Mouse (Mus musculus): Measurements from ENCODE around the gene Vmn1r36. TPM values are rescaled to one million over a fixed set of nuclear protein-coding genes. Genes with fewer than 3 reads are reported as not detected.
"Not testable (repeated sequence)": the region's sequence is repeated elsewhere in the genome, so short reads cannot be mapped to it uniquely, and the experiment has no call there.

Gene Vmn1r36
- not detected in 2 replicates for polyA plus RNA-seq (2014; fragmentation: Nextera tagmentation; extraction: Ambion mirVana)

GRCm38 (mm10) chr6:66719068-66719467, at the start of gene Vmn1r36:
Gene Vmn1r36, minus strand, starts transcription at chr6:66719168.
- not testable (repeated sequence) for H3K27ac ChIP-seq (ENCODE audit: low read length); H3K27me3 ChIP-seq (ENCODE audit: control insufficient read depth, insufficient read depth, low read length); H3K4me1 ChIP-seq (ENCODE audit: control insufficient read depth, insufficient read depth, low read length); H3K4me2 ChIP-seq (replicated peaks; ENCODE audit: low read depth, low read length); H3K9ac ChIP-seq (replicated peaks; ENCODE audit: low read depth, low read length); H3K4me3 ChIP-seq (ENCODE audit: low read depth, low read length); H3K36me3 ChIP-seq (ENCODE audit: control insufficient read depth, insufficient read depth, low read length); ATAC-seq (ENCODE audit: insufficient number of reproducible peaks, insufficient read depth, low FRiP score, low read depth); H3K9me3 ChIP-seq (ENCODE audit: control insufficient read depth, low read depth, low read length)
- 61% methylated on average over 2 of the region's 2 CpGs for WGBS

GRCm38 (mm10) chr6:66729082-66729481, 10.1 kb upstream of the Vmn1r36 start, which contains the start of gene Vmn1r37:
Gene Vmn1r37, plus strand, starts transcription at chr6:66729382.
- not testable (repeated sequence) for H3K27ac ChIP-seq (ENCODE audit: low read length); ATAC-seq (ENCODE audit: insufficient number of reproducible peaks, insufficient read depth, low FRiP score, low read depth); H3K9ac ChIP-seq (replicated peaks; ENCODE audit: low read depth, low read length); H3K9me3 ChIP-seq (ENCODE audit: control insufficient read depth, low read depth, low read length); H3K27me3 ChIP-seq (ENCODE audit: control insufficient read depth, insufficient read depth, low read length); H3K4me1 ChIP-seq (ENCODE audit: control insufficient read depth, insufficient read depth, low read length); H3K4me2 ChIP-seq (replicated peaks; ENCODE audit: low read depth, low read length); H3K4me3 ChIP-seq (ENCODE audit: low read depth, low read length); H3K36me3 ChIP-seq (ENCODE audit: control insufficient read depth, insufficient read depth, low read length)

- H3K9ac ChIP-seq (replicated peaks; ENCODE audit: low read depth, low read length), result no peak overlapping the region
- 70% methylated on average over 3 of the region's 3 CpGs for WGBS
- no peak overlapping the region for H3K27ac ChIP-seq (ENCODE audit: low read length)
- H3K4me3 ChIP-seq (ENCODE audit: low read depth, low read length), result no peak overlapping the region
- H3K9me3 ChIP-seq (ENCODE audit: control insufficient read depth, low read depth, low read length), result no peaks in the 10 kb centered on the region
- H3K4me2 ChIP-seq (replicated peaks; ENCODE audit: low read depth, low read length), result no peak overlapping the region
- no peaks in the 10 kb centered on the region for H3K36me3 ChIP-seq (ENCODE audit: control insufficient read depth, insufficient read depth, low read length)
- no peaks in the 10 kb centered on the region for H3K4me1 ChIP-seq (ENCODE audit: control insufficient read depth, insufficient read depth, low read length)
- H3K27me3 ChIP-seq (ENCODE audit: control insufficient read depth, insufficient read depth, low read length), result no peaks in the 10 kb centered on the region
- ATAC-seq (ENCODE audit: insufficient number of reproducible peaks, insufficient read depth, low FRiP score, low read depth), result no peak
Observed at GRCm38 (mm10) chr6:66713854-66714253, 5.1 kb downstream of the Vmn1r36 start.

GRCm38 (mm10) chr6:66708901-66709300, 10.1 kb downstream of the Vmn1r36 start:
- no peak overlapping the region for H3K4me3 ChIP-seq (ENCODE audit: low read depth, low read length)
- H3K27ac ChIP-seq (ENCODE audit: low read length), result no peak overlapping the region
- no peaks in the 10 kb centered on the region for H3K4me1 ChIP-seq (ENCODE audit: control insufficient read depth, insufficient read depth, low read length)
- no peaks in the 10 kb centered on the region for H3K36me3 ChIP-seq (ENCODE audit: control insufficient read depth, insufficient read depth, low read length)
- H3K4me2 ChIP-seq (replicated peaks; ENCODE audit: low read depth, low read length), result no peak overlapping the region
- no peaks in the 10 kb centered on the region for H3K27me3 ChIP-seq (ENCODE audit: control insufficient read depth, insufficient read depth, low read length)
- no peaks in the 10 kb centered on the region for H3K9me3 ChIP-seq (ENCODE audit: control insufficient read depth, low read depth, low read length)
- ATAC-seq (ENCODE audit: insufficient number of reproducible peaks, insufficient read depth, low FRiP score, low read depth), result no peak
- H3K9ac ChIP-seq (replicated peaks; ENCODE audit: low read depth, low read length), result no peak overlapping the region

- 87% methylated on average over 3 of the region's 3 CpGs for WGBS
- H3K9ac ChIP-seq (replicated peaks; ENCODE audit: low read depth, low read length), result no peak within 1 kb of the TSS
- no peak for ATAC-seq (ENCODE audit: insufficient number of reproducible peaks, insufficient read depth, low FRiP score, low read depth)
- H3K4me2 ChIP-seq (replicated peaks; ENCODE audit: low read depth, low read length), result no peak within 1 kb of the TSS
- no peaks in the 10 kb centered on the region for H3K36me3 ChIP-seq (ENCODE audit: control insufficient read depth, insufficient read depth, low read length)
- no peaks in the 10 kb centered on the region for H3K4me1 ChIP-seq (ENCODE audit: control insufficient read depth, insufficient read depth, low read length)
- no peaks in the 10 kb centered on the region for H3K9me3 ChIP-seq (ENCODE audit: control insufficient read depth, low read depth, low read length)
- H3K27me3 ChIP-seq (ENCODE audit: control insufficient read depth, insufficient read depth, low read length), result no peaks in the 10 kb centered on the region
- no peak within 1 kb of the TSS for H3K4me3 ChIP-seq (ENCODE audit: low read depth, low read length)
- H3K27ac ChIP-seq (ENCODE audit: low read length), result no peak within 1 kb of the TSS
Observed at GRCm38 (mm10) chr6:66685806-66686205, 33.2 kb downstream of the Vmn1r36 start, which contains the start of gene Vmn1r35. Gene Vmn1r35, minus strand, starts transcription at chr6:66685906.

Other genes with a start within 250 kb of the Vmn1r36 start
- gene Mad2l1, start 183.8 kb downstream of the Vmn1r36 start, polyA plus RNA-seq (2014; fragmentation: Nextera tagmentation; extraction: Ambion mirVana), result 107 and 108 TPM in 2 replicates
- gene Vmn1r32, start 159.1 kb downstream of the Vmn1r36 start, polyA plus RNA-seq (2014; fragmentation: Nextera tagmentation; extraction: Ambion mirVana), result 0.15 and 0.26 TPM in 2 replicates
- not detected in 2 replicates for gene Vmn1r33, start 100.9 kb downstream of the Vmn1r36 start, polyA plus RNA-seq (2014; fragmentation: Nextera tagmentation; extraction: Ambion mirVana)
- not detected in 2 replicates for gene Vmn1r34, start 75.3 kb downstream of the Vmn1r36 start, polyA plus RNA-seq (2014; fragmentation: Nextera tagmentation; extraction: Ambion mirVana)
- gene Vmn1r35, start 33.3 kb downstream of the Vmn1r36 start, polyA plus RNA-seq (2014; fragmentation: Nextera tagmentation; extraction: Ambion mirVana), result not detected in 2 replicates
- not detected in 2 replicates for gene Vmn1r37, start 10.2 kb upstream of the Vmn1r36 start, polyA plus RNA-seq (2014; fragmentation: Nextera tagmentation; extraction: Ambion mirVana)
- gene Vmn1r38, start 63.5 kb upstream of the Vmn1r36 start, polyA plus RNA-seq (2014; fragmentation: Nextera tagmentation; extraction: Ambion mirVana), result not detected in 2 replicates
- not detected in 2 replicates for gene Vmn1r39, start 91.4 kb upstream of the Vmn1r36 start, polyA plus RNA-seq (2014; fragmentation: Nextera tagmentation; extraction: Ambion mirVana)
- gene Gng12, start 177.2 kb upstream of the Vmn1r36 start, polyA plus RNA-seq (2014; fragmentation: Nextera tagmentation; extraction: Ambion mirVana), result 130 and 134 TPM in 2 replicates

All from stomach, embryonic 14.5 days (tissue).